Mouse (Mus musculus): Measurements from ENCODE around the gene Prkrip1.
A peak's percentile ranks its signal among the peaks of the same experiment; 100 is the strongest.
"Not testable (repeated sequence)": the region's sequence is repeated elsewhere in the genome, so short reads cannot be mapped to it uniquely, and the experiment has no call there.

Prkrip1 gene

GRCm38 (mm10) chr5:136211341-136212102, 12.8 kb upstream of the Prkrip1 start:
- not testable (repeated sequence) for DNase-seq

GRCm38 (mm10) chr5:136210549-136210948, 11.8 kb upstream of the Prkrip1 start:
- no peak for DNase-seq

DNA sequence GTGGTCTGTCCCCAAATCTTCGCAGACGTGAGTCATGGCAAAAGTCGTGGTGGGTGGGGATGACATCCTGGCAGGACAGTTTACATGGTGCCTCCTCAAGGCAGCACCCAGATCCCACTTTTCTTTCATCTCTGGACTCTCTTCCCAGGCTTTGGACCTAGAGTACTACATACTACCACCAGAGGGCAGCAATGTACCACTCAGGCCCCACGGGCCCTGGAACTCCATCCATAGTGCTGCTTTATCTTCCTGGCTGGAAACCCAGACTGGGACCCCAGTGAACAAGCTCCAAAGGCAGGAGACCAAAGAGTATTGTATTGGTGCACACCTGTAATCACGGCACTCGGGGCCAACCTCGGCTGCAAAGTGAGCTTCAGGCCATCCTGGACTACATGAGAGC, 3.1 kb upstream of the Prkrip1 start:
- peak; percentile 67 for DNase-seq

DNA sequence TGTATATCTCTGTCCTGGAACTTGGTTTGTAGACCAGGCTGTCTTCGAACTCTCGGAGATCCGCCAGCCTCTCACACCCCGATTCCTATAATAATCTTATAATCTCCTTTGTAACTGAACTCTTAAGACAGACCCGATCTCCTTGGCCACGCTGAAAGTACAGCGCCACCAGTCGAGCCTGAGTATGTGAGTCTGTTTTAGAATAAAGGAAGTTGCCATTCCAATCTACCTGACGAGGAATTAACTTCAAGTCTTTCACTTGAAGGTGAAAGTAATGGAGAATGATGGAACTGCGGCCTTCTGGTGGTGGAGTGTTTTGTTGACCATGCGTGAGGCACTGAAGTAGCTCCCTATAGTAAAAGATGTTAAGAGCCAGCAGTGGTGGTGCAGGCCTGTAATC, 763 bp upstream of the Prkrip1 start:
- no peak for DNase-seq

DNA sequence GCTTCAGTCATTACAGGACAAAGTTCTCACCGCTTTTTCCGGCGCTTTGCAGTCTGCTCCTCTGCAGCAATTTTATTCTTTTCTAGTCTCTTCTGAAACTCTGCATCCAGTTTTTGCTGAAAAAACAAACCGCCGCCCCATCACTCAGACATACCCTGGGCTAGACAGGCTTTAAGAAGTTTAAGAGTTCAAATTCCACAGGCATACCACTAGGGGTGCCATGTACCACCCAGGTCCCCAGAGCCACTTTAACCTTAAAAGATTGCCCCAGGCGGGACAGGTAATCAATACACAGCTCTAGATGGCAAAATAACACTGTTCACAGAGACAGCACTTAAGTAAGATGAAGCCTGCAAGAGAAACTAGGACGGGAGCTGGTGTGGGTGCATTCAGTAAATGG, 6.9 kb downstream of the Prkrip1 start:
- no peak for DNase-seq

DNA sequence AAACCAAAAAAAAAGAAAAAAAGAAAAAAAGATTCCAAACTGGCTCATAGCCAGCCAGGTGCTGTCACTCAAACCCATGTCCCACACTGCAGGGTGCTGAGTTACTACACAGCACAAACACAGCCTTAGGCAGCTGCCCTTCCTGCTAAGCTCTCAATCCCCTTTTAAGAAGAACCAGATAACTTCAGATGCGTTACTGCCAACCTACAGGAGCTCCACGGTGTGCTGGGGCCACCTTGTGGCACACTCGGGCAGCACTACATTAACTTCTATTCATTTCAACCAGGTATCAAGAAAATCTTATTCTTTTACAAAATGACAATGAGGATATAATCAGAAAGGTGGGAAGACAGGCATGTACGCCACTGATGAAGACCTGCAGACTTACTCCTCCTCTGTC, 12.0 kb downstream of the Prkrip1 start:
- DNase-seq: no peak

- DNase-seq: no peak
Measured at GRCm38 (mm10) chr5:136183766-136184165, 15.0 kb downstream of the Prkrip1 start.

DNA sequence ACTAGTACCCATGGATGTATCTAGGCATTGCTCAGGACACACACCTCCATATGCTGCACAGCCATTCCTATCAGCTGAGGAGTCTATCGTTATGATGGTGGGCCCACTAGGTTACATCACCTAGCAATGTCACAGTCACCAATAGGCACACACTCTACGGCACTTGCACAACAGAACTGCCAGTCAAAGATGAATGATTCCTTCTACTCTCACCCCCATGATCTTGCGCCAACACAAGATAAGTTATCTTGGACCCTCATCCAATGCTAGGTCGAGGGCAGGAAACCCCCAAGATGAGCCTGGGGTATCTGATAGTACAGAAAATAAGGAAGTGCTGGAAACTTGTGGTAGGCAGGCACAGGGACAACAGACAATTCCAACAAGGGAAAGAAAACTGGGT, 15.9 kb downstream of the Prkrip1 start:
- no peak for DNase-seq

- DNase-seq: peak; percentile 75
Measured at GRCm38 (mm10) chr5:136182049-136182448, 16.7 kb downstream of the Prkrip1 start.

- DNase-seq: no peak
Measured at GRCm38 (mm10) chr5:136181197-136181596, 17.6 kb downstream of the Prkrip1 start.

DNA sequence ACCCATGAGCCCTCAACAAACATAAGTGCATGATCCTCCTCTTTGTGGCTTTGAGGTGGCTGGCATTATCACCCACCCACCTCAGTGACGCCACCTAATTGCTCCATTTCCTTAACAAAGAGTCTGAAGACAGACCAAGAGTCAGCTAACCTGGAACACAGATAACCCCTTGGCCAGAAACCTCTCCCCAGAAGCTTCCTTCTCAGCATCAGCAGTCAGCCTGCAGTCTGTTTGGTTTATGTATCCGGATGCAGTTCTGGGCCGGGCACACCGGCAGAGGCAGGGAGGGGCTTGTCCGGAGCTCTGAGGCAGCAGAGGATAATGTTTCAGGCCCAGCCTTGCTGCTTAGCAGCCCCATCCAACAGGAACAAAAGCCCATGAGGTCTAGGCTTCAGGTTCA, 19.2 kb downstream of the Prkrip1 start:
- no peak for DNase-seq

GRCm38 (mm10) chr5:136173606-136174463, 24.9 kb downstream of the Prkrip1 start:
- DNase-seq: peak; percentile 77

GRCm38 (mm10) chr5:136172939-136173338, 25.8 kb downstream of the Prkrip1 start:
- no peak for DNase-seq

DNA sequence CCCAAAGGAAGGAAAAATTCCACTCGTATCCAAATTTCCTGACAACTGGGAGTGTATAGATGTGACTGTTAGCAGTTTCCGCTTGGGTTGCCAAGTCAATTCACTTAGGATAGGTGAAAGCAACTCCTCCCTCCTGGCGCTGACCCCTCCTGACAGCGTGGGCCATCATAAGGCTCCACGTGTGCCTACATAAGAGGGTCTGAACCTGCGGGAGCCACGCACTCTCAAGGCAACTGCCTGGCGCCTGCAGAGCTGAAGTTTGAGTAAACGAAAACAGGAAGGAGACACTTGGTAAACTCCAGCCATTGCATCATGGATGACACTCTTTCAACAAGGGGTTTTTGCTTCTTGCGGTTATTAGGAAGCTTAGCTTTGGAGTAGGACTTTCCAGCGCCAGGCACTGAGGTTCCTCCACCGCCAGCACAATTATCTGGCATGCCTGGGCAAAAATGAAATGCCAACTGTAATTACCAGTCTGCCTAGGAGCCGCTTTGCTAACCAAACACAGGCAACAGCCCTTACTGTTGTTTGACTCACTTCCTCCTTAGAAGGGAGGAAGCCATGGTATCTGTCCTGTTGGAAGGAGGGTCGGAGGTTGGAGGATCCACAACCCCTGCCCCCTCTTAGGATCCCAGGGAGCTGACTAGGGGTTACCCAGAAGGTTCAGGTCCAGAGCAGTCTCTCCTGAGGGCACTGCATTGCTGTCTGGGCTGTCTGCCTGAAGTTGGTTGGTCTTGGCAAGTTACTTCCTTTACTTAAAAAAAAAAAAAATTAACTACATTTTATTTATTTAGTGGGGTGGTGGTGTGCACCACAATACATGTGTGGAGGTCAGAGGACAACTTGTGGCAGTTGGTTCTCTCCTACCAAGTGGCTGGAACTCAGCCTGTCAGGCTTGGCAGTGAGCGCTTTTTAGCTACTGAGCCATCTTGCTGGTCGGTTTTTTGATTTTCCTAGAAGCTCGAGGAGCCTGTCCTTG, 27.1 kb downstream of the Prkrip1 start:
- no peak for DNase-seq

- DNase-seq: peak; percentile 87
Measured at GRCm38 (mm10) chr5:136170512-136171362, 28.0 kb downstream of the Prkrip1 start, which contains the start of gene Orai2. Orai2 (minus strand) TSS chr5:136170713.

GRCm38 (mm10) chr5:136169626-136170511, 28.9 kb downstream of the Prkrip1 start:
- DNase-seq: peak; percentile 63

GRCm38 (mm10) chr5:136168071-136168470, 30.7 kb downstream of the Prkrip1 start:
- no peak for DNase-seq

DNA sequence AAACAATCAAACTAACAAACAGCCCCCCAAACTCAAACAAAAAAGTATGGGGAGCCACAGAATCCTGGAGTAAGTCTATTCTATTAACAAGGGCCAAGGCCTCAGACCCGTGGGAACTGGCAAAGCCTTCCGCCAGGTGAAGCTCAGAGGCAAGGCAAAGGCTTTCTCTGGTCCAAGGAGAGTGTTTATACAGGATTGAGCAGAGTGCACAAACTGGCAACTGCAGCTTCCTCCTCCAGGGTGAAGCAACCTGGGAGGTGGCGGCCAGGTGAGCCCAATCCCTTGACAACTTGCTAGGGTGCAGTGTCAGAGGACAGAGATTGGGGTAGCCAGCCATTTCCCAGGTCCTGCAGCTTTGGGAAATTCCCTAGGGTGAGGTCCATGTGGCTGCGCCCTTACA, 31.5 kb downstream of the Prkrip1 start:
- DNase-seq: no peak

DNA sequence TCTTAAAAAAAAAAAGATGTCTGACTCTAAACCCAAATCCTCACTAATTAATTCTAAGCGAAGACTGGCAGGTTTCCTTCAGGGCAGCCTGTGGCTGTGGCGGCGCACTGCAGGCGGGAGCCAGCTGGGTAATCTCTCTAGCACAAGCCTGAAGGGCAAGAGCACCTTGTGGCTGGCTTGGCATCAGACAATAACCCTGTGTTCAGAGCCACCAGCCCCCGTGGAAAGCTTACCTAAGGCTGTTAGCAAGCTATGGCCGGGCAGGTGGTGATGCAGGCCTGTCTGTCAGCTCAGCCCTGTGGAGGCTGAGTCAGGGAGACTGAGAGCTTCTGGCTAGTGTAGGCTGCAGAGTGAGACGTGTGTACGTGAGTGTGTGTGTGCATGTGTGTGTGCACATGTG, 33.5 kb downstream of the Prkrip1 start:
- no peak for DNase-seq

DNA sequence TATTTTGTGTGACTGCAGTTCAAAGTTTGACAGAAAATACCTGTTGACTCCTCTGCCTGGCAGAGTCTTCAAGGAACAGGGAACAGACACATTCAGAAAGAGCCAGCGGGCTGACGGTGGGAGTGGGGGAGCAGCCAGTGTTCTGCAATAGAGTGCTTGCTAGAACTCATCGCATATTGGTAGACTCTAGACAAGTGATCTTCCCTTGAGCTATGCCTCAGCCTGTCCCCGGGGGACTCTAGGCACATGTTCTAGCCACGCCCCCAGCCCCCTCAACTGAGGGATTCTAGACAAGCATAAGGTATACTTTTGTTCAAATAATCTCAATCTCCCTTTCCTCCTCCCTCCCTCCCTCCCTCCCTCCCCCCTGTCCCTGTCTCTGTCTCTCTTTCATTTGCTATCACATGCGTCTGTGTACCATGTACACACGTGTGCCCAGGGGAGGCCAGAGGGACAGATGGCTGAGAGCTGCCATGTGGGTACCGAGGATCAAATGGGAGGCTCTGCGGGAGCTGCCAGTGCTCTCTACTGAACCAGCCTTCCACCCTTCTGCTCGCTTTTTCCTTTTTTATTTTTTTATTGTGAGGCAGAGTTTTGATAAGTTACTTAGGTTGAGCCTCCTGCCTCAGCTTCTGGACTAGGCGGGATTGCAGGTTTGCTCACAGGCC, 34.8 kb downstream of the Prkrip1 start:
- DNase-seq: no peak

All from right cerebral cortex, adult 18-20 months (tissue).